Mouse (Mus musculus): ENCODE data around the gene Pdc.
A peak's percentile ranks its signal among the peaks of the same experiment; 100 is the strongest.

GRCm38 (mm10) chr1:150307599-150307998 is 11.6 kb upstream of the Pdc start:
- peak; percentile 49; the same call in 1 of the 2 replicates for TF ChIP-seq CTCF (IDR thresholded peaks at IDR 0.05; ENCODE audit: extremely low read depth, insufficient read depth, low read length)
- no peak for TF ChIP-seq POLR2A (IDR thresholded peaks at IDR 0.05; ENCODE audit: extremely low read depth, insufficient read depth, low read length)
